Mouse (Mus musculus): Measurements from ENCODE around the gene Mlip. TPM values are rescaled to one million over a fixed set of nuclear protein-coding genes. Genes with fewer than 3 reads are reported as not detected.
"Not testable (repeated sequence)": the region's sequence is repeated elsewhere in the genome, so short reads cannot be mapped to it uniquely, and the experiment has no call there.

Mlip gene
- polyA plus RNA-seq, 1 experiment, result not detected

GRCm38 (mm10) chr9:77383951-77384350 is 31.2 kb upstream of the Mlip start:
- H3K4me3 ChIP-seq (ENCODE audit: insufficient read depth, low read depth, low read length), result no peak overlapping the region
- WGBS, result 85% methylated on average over 4 of the region's 4 CpGs
- TF ChIP-seq CTCF (IDR thresholded peaks at IDR 0.05; ENCODE audit: insufficient read depth, low read depth, low read length) (no peak), POLR2A (IDR thresholded peaks at IDR 0.05; ENCODE audit: insufficient read depth, low read depth, low read length) (no peak)
- no peak overlapping the region for H3K27ac ChIP-seq (ENCODE audit: insufficient read depth, low read depth, low read length)
- no peaks in the 10 kb centered on the region for H3K4me1 ChIP-seq (ENCODE audit: control insufficient read depth, insufficient read depth, low read length)

- H3K4me1 ChIP-seq (ENCODE audit: control insufficient read depth, insufficient read depth, low read length), result no peaks in the 10 kb centered on the region
- TF ChIP-seq CTCF (IDR thresholded peaks at IDR 0.05; ENCODE audit: insufficient read depth, low read depth, low read length) (no peak), POLR2A (IDR thresholded peaks at IDR 0.05; ENCODE audit: insufficient read depth, low read depth, low read length) (no peak)
- no peak overlapping the region for H3K27ac ChIP-seq (ENCODE audit: insufficient read depth, low read depth, low read length)
- H3K4me3 ChIP-seq (ENCODE audit: insufficient read depth, low read depth, low read length), result no peak overlapping the region
- 93% methylated on average over 3 of the region's 3 CpGs for WGBS
Measured at GRCm38 (mm10) chr9:77382514-77382913, 29.7 kb upstream of the Mlip start.

DNA sequence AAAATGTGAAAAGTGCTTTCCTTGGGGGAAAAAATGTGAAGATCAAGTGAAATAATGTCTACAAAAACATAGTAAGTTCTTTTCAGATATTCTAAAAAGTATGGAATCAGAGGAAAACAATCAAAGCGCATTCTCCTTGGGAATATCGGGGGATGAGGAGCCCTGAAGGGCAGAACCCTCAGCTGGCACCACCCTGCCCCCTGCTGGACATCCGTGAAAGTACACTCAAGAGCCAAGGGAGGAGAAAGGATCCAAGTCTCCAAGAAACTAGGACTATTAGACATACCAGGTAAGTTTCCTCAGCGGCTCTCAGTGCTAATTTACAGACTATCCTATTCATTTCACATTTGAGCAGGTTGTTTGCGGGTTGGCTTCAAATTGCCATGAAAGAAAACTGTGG is 28.8 kb upstream of the Mlip start:
- 0 out of 2 replicates have a peak, but pooled peaks cover 1% of the 10 kb centered on the region for H3K4me1 ChIP-seq (ENCODE audit: control insufficient read depth, insufficient read depth, low read length)
- H3K4me3 ChIP-seq (ENCODE audit: insufficient read depth, low read depth, low read length), result no peak overlapping the region
- H3K27ac ChIP-seq (ENCODE audit: insufficient read depth, low read depth, low read length), result no peak overlapping the region
- no peak for TF ChIP-seq POLR2A (IDR thresholded peaks at IDR 0.05; ENCODE audit: insufficient read depth, low read depth, low read length)
- TF ChIP-seq CTCF (IDR thresholded peaks at IDR 0.05; ENCODE audit: insufficient read depth, low read depth, low read length), result peak; percentile 74
- 5% methylated on average over 5 of the region's 5 CpGs for WGBS

DNA sequence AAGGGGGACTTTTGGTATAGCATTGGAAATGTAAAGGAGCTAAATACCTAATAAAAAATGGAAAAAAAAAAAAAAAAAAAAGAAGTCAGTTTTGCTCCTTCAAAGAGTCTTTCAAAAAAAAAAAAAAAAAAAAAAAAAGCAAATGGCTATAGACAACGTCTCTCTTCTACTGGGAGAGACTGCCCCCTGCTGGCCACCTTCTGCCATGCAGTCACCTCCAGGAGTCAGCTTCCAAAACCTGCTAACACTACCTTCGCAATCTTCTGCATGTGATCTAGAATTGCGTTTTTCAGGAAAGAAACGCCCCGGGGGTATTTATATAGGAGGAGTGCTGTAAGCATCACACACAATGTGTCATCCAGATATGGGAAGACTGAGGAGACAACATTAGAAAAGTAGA is 26.9 kb upstream of the Mlip start:
- Histone ChIP-seq H3K4me1 (ENCODE audit: control insufficient read depth, insufficient read depth, low read length) (0 out of 2 replicates have a peak, but pooled peaks cover 2% of the 10 kb centered on the region), H3K4me3 (ENCODE audit: insufficient read depth, low read depth, low read length) (no peak overlapping the region), H3K27ac (ENCODE audit: insufficient read depth, low read depth, low read length) (no peak overlapping the region)
- 46% methylated on average over 5 of the region's 5 CpGs for WGBS
- TF ChIP-seq CTCF (IDR thresholded peaks at IDR 0.05; ENCODE audit: insufficient read depth, low read depth, low read length) (peak; percentile 47; the same call in 1 of the 2 replicates), POLR2A (IDR thresholded peaks at IDR 0.05; ENCODE audit: insufficient read depth, low read depth, low read length) (no peak)

DNA sequence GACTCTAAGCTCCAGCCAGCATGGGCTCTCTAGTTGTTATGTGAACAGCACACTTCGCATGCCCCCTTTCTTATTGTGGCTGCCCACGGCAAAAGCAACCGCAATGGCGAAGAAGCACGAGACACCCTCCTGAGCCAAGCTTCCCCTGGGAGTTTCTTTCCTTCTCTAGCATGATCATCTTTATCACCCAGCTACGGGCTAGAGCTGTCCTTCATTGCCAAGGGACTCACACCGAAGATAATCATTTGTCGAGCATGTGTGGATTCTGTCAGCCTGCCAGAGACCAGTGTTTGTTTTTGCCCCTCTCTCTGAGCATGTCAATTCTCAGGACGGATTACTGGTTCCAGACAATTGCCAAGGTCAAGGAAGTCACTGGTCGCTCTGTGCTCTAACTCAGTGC is 24.9 kb upstream of the Mlip start:
- WGBS, result 83% methylated on average over 10 of the region's 10 CpGs
- TF ChIP-seq CTCF (IDR thresholded peaks at IDR 0.05; ENCODE audit: insufficient read depth, low read depth, low read length) (no peak), POLR2A (IDR thresholded peaks at IDR 0.05; ENCODE audit: insufficient read depth, low read depth, low read length) (no peak)

DNA sequence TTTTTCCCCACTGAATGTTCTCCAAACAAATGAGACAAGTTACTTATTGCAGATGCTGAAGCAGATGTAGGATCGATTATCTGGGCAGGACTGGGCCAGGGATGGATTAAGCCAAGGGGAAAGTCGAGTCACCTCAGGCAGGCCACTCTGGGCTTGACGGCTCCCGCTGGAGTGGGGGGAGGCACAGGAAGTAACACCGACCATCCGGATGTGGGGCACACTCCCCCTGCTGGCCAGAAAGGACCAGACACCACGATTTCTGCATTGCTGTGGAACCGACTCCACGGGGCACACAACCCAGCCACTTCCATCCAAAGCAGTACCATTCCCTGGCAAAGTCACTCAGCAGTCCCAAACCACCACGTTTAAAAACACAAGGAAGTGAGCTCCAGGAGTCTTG is 24.3 kb upstream of the Mlip start:
- WGBS, result 60% methylated on average over 10 of the region's 10 CpGs
- H3K4me1 ChIP-seq (ENCODE audit: control insufficient read depth, insufficient read depth, low read length), result 0 out of 2 replicates have a peak, but pooled peaks cover 2% of the 10 kb centered on the region
- no peak overlapping the region for H3K4me3 ChIP-seq (ENCODE audit: insufficient read depth, low read depth, low read length)
- TF ChIP-seq CTCF (IDR thresholded peaks at IDR 0.05; ENCODE audit: insufficient read depth, low read depth, low read length) (peak; percentile 30; the same call in 1 of the 2 replicates), POLR2A (IDR thresholded peaks at IDR 0.05; ENCODE audit: insufficient read depth, low read depth, low read length) (no peak)
- no peak overlapping the region for H3K27ac ChIP-seq (ENCODE audit: insufficient read depth, low read depth, low read length)

More for the DNA sequence above, 24.9 kb upstream of the Mlip start:
- H3K4me3 ChIP-seq (ENCODE audit: insufficient read depth, low read depth, low read length), result no peak overlapping the region
- 0 out of 2 replicates have a peak, but pooled peaks cover 2% of the 10 kb centered on the region for H3K4me1 ChIP-seq (ENCODE audit: control insufficient read depth, insufficient read depth, low read length)
- no peak overlapping the region for H3K27ac ChIP-seq (ENCODE audit: insufficient read depth, low read depth, low read length)

- Histone ChIP-seq H3K27ac (ENCODE audit: insufficient read depth, low read depth, low read length) (no peak overlapping the region), H3K4me3 (ENCODE audit: insufficient read depth, low read depth, low read length) (no peak overlapping the region), H3K4me1 (ENCODE audit: control insufficient read depth, insufficient read depth, low read length) (0 out of 2 replicates have a peak, but pooled peaks cover 2% of the 10 kb centered on the region)
- WGBS, result 68% methylated on average over 7 of the region's 7 CpGs
- no peak for TF ChIP-seq CTCF (IDR thresholded peaks at IDR 0.05; ENCODE audit: insufficient read depth, low read depth, low read length)
- TF ChIP-seq POLR2A (IDR thresholded peaks at IDR 0.05; ENCODE audit: insufficient read depth, low read depth, low read length), result no peak
Measured at GRCm38 (mm10) chr9:77376561-77376960, 23.8 kb upstream of the Mlip start.

DNA sequence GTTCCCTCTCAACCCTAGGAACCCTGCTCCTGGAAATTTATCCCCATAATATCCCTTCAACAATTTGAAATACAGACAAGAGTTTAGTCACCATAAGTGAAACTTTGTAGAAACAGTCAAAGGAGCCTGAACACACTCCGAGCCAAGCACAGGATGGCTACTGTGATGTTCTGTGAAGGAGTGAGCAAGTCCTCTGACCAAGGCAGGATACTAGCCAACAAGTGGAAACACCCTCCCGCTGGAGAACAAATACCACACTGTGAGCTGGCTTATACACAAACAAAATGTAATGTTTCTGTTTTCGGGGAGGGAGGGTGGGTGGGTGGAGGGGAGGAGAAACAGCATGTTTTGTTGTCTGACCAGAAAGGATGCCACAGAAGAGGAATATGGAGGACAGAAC is 17.9 kb upstream of the Mlip start:
- Histone ChIP-seq H3K4me3 (ENCODE audit: insufficient read depth, low read depth, low read length) (no peak overlapping the region), H3K4me1 (ENCODE audit: control insufficient read depth, insufficient read depth, low read length) (no peaks in the 10 kb centered on the region), H3K27ac (ENCODE audit: insufficient read depth, low read depth, low read length) (no peak overlapping the region)
- TF ChIP-seq POLR2A (IDR thresholded peaks at IDR 0.05; ENCODE audit: insufficient read depth, low read depth, low read length) (no peak), CTCF (IDR thresholded peaks at IDR 0.05; ENCODE audit: insufficient read depth, low read depth, low read length) (no peak)
- WGBS, result 46% methylated on average over 3 of the region's 3 CpGs

DNA sequence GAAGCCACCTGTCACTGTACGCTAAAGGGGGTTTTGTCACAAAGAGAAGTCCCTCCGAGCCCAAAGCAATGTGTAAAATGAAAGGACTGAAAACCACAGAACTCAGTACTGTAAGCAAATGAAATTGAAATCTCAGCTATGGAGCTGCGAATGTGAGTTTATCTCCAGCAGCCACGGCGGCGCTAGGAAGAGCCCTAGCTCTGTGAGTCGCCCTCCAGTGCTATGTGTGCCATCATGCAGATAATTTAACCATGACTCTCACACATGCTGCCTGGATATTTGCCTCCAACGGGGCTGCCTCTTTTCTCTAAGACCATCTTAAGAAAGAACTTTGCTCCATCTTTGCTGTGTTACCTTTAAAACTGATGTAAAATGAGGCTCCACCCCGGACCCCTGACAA is 16.5 kb upstream of the Mlip start:
- 84% methylated on average over 9 of the region's 9 CpGs for WGBS
- Histone ChIP-seq H3K27ac (ENCODE audit: insufficient read depth, low read depth, low read length) (no peak overlapping the region), H3K4me3 (ENCODE audit: insufficient read depth, low read depth, low read length) (no peak overlapping the region), H3K4me1 (ENCODE audit: control insufficient read depth, insufficient read depth, low read length) (no peaks in the 10 kb centered on the region)
- no peak for TF ChIP-seq CTCF (IDR thresholded peaks at IDR 0.05; ENCODE audit: insufficient read depth, low read depth, low read length)
- TF ChIP-seq POLR2A (IDR thresholded peaks at IDR 0.05; ENCODE audit: insufficient read depth, low read depth, low read length), result no peak

DNA sequence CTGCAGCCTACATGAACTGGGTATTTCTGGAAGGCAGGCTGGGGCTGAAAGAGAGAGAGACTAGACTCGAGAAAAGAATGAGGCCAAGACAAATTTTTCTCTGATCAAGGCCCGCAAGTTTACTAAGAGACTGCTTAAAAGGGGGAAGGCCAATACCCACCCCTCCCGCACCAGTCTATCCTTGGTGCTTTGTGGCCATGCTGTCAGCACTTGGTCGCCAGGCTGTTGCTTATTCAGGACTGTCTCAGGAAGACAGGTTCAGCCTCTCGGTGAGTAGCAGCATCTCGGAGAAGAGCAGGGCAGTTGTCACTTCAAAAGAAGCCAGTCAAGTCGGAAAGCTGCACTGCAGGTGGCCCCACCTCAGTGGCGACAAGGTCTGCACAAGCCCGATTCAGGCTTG is 11.9 kb upstream of the Mlip start:
- not testable (repeated sequence) for H3K27ac ChIP-seq (ENCODE audit: insufficient read depth, low read depth, low read length); H3K4me1 ChIP-seq (ENCODE audit: control insufficient read depth, insufficient read depth, low read length); H3K4me3 ChIP-seq (ENCODE audit: insufficient read depth, low read depth, low read length)
- WGBS, result 79% methylated on average over 9 of the region's 9 CpGs

All from olfactory bulb, adult 2 months (tissue).